Mouse (Mus musculus): ENCODE data around the gene Mab21l3.

The Mab21l3 gene

GRCm38 (mm10) chr3:101800596-101801018, 48.2 kb downstream of the Mab21l3 start:
- DNase-seq: no peak

GRCm38 (mm10) chr3:101799852-101800595, 48.7 kb downstream of the Mab21l3 start:
- DNase-seq: peak; percentile 65

GRCm38 (mm10) chr3:101797830-101798709, 50.7 kb downstream of the Mab21l3 start:
- peak; percentile 68 for DNase-seq

GRCm38 (mm10) chr3:101796212-101796611, 52.5 kb downstream of the Mab21l3 start:
- DNase-seq: no peak

GRCm38 (mm10) chr3:101795387-101796039, 53.2 kb downstream of the Mab21l3 start:
- no peak for DNase-seq

- no peak for DNase-seq
These were observed 54.1 kb downstream of the Mab21l3 start for GRCm38 (mm10) chr3:101794666-101795065.

GRCm38 (mm10) chr3:101794026-101794425, 54.7 kb downstream of the Mab21l3 start:
- DNase-seq: no peak

GRCm38 (mm10) chr3:101792191-101792590, 56.6 kb downstream of the Mab21l3 start:
- DNase-seq: peak; percentile 49

GRCm38 (mm10) chr3:101784768-101785424, 63.9 kb downstream of the Mab21l3 start:
- DNase-seq: no peak

- no peak for DNase-seq
These were observed 65.0 kb downstream of the Mab21l3 start for GRCm38 (mm10) chr3:101783793-101784192.

- DNase-seq: no peak
These were observed 67.8 kb downstream of the Mab21l3 start for GRCm38 (mm10) chr3:101780874-101781483.

GRCm38 (mm10) chr3:101778896-101779665, 69.7 kb downstream of the Mab21l3 start:
- peak; percentile 73 for DNase-seq

- no peak for DNase-seq
These were observed 73.0 kb downstream of the Mab21l3 start for GRCm38 (mm10) chr3:101775732-101776131.

- DNase-seq: no peak
These were observed 78.2 kb downstream of the Mab21l3 start for GRCm38 (mm10) chr3:101770540-101770939.

- DNase-seq: no peak
These were observed 85.2 kb downstream of the Mab21l3 start for GRCm38 (mm10) chr3:101763566-101763965.
